Mouse (Mus musculus) yolk sac, embryonic 10.5 days (tissue): ENCODE measurements around the gene Prkcz.
A peak's percentile ranks its signal among the peaks of the same experiment; 100 is the strongest.

Experiments used
- DNase-seq: peaks from one replicate; pipeline ENCODE4 v3.0.0-alpha.2; 2017; ENCODE audit warnings: low spot score

The Prkcz gene

DNA sequence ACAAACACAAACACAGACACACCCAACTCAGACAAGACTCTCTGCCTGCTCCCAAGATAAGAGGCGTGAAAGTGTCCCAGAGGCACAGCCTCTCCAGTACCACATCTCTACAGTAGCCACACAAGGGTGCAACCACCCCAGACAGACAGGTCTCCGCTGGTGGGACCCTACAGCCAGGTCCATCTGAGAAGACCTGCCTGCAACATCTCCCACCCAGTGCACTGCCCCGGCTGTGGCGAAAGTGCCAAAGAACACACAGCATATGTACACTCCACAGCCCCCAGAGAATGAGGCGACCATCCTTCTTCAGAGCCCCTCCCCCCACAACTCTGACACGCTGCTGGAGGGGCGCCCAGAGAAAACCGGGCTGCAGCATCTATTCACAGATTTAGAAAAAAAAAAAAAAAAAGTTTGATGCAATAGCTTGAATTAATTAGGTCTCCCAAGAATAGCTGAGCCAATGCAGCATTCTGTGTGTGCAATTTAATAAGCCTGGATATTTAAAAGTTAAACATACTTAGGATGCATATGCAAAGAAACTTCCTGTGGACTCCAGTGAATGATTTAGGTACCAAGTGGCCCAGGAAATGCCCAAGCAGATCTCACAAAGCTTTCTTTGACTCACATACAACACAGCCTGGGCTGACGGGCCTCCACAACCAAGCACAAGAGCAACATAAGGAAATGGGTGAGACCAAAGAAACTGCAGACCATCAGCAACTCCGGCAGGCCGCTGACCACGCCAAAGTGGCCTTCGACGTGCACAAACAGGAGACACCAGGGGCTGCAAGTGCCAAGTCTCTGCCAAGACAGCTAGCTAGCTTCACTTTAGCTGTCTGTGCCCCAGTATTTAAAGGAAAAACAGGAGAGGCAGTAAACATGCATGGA, 140.7 kb downstream of the Prkcz start:
- DNase-seq: peak; percentile 38

- no peak for DNase-seq
Measured at GRCm38 (mm10) chr4:155219271-155220212, 141.6 kb downstream of the Prkcz start.

DNA sequence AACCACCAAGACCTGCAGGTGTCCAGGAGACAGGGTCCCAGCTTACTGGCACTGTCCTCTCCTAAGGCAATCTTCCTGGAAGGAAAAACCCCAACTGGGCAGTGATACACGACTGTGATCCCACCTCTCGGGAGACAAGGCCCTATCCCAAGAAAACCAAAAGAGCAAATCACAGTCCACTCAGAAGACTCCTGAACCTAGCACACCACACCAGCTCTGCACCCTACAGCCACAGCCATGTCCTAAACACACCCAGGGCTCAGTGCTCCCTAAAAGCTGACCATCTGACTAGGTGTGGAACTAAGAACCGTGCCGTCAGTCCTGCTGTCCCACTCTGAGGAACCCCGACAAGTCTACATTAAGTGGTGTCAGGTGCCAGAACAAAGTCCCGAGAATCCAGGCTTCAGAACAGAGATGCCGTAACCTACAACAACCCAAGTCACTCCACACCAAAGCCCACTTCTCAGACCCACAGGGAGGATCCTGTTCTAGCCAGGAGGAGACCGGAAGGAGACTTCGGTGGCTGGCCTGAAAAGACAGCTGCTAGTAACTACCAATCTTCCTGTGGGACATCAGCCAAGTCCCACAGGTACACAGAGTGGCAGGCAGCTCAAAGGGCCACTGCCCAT, 142.9 kb downstream of the Prkcz start:
- DNase-seq: no peak

DNA sequence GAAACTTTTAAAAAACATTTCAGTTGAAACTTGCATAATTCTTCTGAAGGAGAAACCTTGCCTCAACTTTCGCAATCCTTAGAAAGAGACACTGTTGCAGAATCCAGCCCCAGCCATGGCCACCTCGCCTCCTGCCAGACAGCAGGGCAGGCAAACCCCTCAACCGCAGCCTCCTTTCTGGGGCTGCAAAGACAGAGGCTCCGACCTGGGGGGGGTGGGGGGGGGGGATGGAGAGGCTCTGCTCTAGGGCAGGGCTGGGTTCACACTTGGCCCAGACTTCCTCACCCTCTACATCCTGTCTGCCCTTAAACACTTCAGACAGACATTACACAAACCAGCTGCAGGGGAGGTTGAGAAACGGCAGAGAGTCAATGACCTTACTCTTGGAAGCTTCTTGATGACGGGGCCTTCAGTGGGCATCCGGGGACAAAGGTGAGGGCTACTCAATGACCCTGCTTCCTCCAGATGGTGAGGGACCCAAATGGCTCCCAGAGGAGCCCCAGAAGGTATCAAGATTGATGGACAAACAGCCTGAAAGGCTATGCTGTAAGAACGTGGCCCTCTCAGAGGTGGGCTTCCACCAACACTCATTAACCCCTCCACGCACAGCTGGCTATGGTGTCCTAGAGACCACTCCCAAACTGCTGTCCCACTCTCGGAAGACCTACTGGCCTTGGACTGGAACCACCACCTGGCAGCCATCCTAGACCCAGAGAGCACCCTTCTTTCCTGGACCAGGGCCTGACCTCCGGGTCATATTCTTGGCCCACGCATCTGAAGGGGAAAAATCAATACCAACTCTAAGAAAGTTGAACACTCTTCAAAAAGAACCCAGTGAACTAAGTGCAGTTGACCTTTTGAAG, 143.7 kb downstream of the Prkcz start:
- DNase-seq: peak; percentile 80

- DNase-seq: no peak
Measured at GRCm38 (mm10) chr4:155215773-155216630, 145.2 kb downstream of the Prkcz start.

GRCm38 (mm10) chr4:155215203-155215602, 146.0 kb downstream of the Prkcz start:
- no peak for DNase-seq

- DNase-seq: no peak
Measured at GRCm38 (mm10) chr4:155214793-155215192, 146.4 kb downstream of the Prkcz start.

GRCm38 (mm10) chr4:155214188-155214587, 147.0 kb downstream of the Prkcz start:
- DNase-seq: no peak

GRCm38 (mm10) chr4:155213752-155214054, 147.5 kb downstream of the Prkcz start:
- no peak for DNase-seq

GRCm38 (mm10) chr4:155213052-155213751, 148.0 kb downstream of the Prkcz start:
- no peak for DNase-seq
